Mouse (Mus musculus) testis, postnatal 10 days (tissue): ENCODE measurements around the gene 1700012B09Rik.
A peak's percentile ranks its signal among the peaks of the same experiment; 100 is the strongest.

Experiments
- DNase-seq: peaks from one replicate; pipeline ENCODE4 v3.0.0; 2021; ENCODE audit warnings: low spot score

1700012B09Rik gene

GRCm38 (mm10) chr9:14770803-14771471 is at the start of gene 1700012B09Rik:
1700012B09Rik (minus strand) TSS chr9:14771030.
- no peak for DNase-seq

DNA sequence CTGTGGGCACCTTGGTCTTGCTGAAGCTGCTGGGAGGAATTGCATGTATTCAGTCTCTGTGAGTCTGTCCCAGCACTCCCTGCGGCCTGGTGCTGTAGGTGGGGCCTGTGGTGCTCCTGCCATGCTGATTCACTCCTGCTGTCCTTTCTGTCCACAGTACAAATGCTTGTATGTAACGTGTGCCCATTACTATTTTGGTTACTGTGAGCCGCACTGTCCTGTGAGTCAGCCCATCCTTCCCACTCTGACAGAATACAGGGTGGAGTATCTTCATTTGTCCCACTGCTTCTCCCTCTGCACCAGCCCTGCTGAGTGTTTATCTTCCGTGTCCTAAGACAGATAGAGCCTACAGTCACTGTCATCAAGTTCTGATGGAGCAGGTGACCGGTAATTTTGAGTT is 39.3 kb upstream of the 1700012B09Rik start:
- DNase-seq, result no peak

DNA sequence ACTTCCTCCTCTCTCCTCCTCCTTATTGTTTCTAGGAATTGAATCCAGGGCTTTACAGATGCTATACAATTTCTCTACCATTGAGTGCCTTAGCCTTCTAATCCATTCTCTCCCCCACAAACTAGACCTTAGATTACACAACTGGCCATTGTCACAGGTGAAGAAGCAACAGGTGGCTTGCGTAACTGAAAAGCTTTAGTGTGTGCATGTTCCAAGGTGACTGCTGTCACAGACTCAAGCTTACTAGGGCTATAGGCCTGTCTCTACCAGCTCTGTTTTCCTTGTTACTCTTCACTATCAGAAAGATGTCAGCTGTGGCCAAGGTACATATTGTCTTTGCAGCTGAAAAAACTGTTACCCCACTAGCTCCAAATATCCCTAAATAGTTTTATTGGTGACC is 36.0 kb upstream of the 1700012B09Rik start:
- DNase-seq, result no peak

GRCm38 (mm10) chr9:14805714-14806113 is 34.9 kb upstream of the 1700012B09Rik start:
- no peak for DNase-seq

- DNase-seq, result no peak
These were observed 16.5 kb upstream of the 1700012B09Rik start for GRCm38 (mm10) chr9:14787356-14787755.

DNA sequence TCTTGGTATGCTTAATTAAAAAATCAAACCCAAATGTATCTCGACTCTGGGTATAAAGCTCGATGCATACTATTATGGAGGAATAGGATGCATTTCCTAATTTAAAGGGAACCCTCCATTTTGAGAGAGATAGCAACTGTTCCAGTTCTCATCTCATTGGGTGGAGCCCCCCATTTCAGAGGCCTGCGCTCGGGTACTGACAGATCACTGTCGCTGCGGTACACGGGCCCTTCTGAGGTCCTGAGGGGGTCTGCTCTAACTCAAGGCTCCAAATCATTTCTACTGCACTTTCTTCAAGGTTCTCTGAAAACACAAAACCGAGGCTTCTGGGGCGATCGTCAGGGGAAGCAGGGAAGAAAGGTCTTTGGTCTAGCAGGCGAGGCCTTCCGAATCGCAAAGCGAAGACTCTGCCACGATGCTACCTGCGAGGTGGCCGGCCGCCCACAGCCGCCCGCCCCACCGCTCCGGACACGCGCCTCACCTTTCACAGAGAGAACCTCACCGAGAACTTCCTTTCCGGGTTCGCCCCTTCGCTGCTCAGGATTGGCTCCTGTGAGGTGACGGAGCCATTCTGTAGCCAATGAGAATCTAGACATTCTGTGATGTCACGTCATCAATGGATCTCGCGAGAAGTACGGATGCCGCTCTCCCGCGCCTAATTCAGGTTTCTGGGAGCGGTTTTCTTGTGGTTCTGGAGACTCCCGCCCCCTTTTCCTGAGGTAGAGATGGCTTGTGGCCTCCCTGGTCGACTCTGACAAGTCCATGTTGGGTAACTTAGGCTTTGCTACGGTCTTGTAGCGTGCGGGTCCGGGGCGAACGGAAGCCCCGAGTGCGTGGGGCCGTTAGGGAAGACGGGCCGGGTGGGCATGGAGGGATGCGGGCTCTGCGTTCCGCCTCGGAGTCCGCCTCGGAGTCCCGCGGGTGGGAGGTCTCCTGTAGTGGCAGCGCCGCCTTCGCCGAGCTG is 13.5 kb upstream of the 1700012B09Rik start, which contains the start of the genes Mre11a and Ankrd49:
TSS of gene Mre11a (plus strand) at position 616 of the 964 bp plus-strand sequence.
TSS of gene Ankrd49 (minus strand) at position 818 of the 964 bp plus-strand sequence.
- DNase-seq, result peak; percentile 89

DNA sequence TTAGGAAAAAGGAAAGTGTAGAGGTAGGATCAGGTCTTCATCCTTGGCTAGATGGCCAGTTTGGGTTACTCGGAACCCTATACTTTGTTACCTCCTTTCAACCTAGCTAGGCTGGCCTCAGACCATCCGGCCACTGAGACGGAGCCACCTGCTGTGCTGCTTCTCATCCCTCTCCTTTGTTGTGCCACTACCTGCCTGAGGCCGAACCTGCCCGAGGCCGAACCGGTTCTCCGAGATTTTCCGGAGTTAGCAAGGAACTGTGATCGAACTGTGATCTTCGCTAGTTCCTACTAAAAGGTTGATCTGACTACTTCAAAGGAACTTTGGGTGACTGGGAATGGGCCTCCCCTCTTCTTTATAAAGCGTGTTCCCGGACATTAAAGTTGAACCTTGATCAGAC is 7.5 kb upstream of the 1700012B09Rik start:
- no peak for DNase-seq

GRCm38 (mm10) chr9:14773813-14774212 is 3.0 kb upstream of the 1700012B09Rik start:
- DNase-seq, result no peak

- DNase-seq, result no peak
These were observed 1.2 kb upstream of the 1700012B09Rik start for GRCm38 (mm10) chr9:14772074-14772473.

DNA sequence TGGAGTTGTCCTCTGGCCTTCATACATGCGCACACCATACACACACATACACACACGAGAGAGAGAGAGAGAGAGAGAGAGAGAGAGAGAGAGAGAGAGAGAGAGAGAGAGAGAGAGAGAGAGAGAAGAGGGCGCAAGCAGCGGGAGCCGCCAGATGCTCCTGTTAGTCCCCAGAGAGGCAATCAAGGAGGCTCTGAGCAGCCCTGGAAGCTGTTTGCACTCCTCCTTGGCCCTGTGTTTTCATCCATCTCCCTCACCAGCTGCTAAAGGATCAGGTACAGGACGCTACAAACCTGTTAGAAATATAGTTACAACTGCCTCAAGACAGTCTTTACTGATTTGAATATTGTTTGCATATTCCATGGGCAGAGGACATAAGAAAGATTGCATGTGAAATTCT is 1.0 kb downstream of the 1700012B09Rik start:
- DNase-seq, result no peak

GRCm38 (mm10) chr9:14764765-14765164 is 6.1 kb downstream of the 1700012B09Rik start:
- peak; percentile 69 for DNase-seq

DNA sequence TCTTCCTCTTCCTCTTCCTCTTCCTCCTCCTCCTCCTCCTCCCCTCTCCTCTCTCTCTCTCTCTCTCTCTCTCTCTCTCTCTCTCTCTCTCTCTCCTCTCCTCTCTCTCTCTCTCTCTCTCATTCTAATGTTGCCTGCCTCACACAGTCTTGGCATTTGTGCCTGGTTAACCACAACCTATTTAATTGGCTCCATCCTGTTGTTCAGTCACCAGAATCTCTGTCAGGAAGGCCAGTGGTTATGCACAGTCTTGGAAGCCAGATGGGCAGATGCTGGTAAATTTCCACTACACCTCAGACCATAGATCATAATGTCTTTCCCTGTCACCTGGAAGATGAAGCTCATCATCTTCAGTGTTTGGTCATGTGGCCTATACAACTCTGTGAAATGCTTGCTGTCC is 11.6 kb downstream of the 1700012B09Rik start:
- DNase-seq, result no peak

GRCm38 (mm10) chr9:14758590-14758989 is 12.2 kb downstream of the 1700012B09Rik start:
- no peak for DNase-seq

DNA sequence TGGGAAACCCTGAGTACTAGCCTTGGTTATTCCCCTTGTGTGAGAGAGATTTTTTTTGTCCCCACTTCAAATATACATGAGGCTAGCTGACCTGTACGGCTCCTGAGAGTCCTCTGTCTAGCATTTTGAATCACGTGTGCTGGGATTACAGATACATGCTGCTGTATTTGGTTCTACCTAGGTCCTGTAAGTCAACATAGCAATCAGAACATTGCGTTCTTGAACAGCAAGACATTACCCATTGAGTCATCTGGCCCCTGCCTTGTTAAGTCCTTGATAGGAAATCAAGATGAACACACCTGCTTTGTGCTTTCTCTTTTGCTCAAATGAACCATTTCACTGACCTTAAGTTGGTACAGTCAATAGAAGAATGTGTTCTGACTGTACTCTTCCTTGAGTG is 16.4 kb downstream of the 1700012B09Rik start:
- DNase-seq, result no peak

- DNase-seq, result no peak
These were observed 16.9 kb downstream of the 1700012B09Rik start for GRCm38 (mm10) chr9:14753947-14754346.

GRCm38 (mm10) chr9:14752001-14752522 is 18.8 kb downstream of the 1700012B09Rik start, which contains the start of gene Fut4:
Fut4 (minus strand) TSS chr9:14752393.
- DNase-seq, result peak; percentile 67

- peak; percentile 56 for DNase-seq
These were observed 19.3 kb downstream of the 1700012B09Rik start for GRCm38 (mm10) chr9:14751503-14752000.

- no peak for DNase-seq
These were observed 19.8 kb downstream of the 1700012B09Rik start for GRCm38 (mm10) chr9:14750901-14751502.

DNA sequence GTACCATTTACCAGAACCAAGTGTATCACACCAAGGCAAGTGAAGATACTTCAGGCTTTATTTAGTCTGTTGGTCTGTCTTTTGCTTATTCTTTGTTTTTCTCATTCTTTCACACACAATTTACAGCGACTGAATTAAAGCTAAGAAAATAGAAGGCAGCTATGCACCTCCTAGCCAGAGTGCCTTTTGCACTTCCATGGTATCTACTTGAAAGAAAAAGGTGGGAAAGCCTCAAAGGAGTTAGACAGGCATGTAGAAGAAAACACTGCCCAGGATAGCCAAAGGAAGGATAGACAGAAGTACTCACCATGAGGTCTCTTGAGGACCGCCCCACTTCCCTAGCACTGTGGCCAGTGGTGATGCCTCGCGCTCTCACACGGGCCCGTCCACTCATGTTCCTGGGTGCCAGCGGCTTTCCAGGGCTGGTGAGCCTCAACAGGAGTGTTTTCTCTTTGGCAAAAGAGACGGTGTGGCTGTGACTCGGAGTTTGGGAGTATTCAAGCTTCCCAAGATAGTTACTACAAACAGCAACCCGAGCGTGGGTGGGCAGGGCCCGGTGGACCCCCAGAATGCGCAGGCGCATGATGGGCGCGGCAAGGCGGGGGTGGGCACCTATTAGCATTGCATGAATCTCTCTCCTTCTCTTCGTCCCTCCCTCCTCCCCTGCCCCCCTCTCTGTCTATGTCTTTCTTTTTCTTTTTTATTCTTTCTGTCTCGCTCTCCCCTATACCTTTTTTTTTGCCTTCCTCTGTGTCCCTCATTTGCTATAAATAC is 30.5 kb downstream of the 1700012B09Rik start, which contains the start of gene Piwil4:
TSS of gene Piwil4 (minus strand) at position 583 of the 774 bp plus-strand sequence.
- DNase-seq, result no peak

DNA sequence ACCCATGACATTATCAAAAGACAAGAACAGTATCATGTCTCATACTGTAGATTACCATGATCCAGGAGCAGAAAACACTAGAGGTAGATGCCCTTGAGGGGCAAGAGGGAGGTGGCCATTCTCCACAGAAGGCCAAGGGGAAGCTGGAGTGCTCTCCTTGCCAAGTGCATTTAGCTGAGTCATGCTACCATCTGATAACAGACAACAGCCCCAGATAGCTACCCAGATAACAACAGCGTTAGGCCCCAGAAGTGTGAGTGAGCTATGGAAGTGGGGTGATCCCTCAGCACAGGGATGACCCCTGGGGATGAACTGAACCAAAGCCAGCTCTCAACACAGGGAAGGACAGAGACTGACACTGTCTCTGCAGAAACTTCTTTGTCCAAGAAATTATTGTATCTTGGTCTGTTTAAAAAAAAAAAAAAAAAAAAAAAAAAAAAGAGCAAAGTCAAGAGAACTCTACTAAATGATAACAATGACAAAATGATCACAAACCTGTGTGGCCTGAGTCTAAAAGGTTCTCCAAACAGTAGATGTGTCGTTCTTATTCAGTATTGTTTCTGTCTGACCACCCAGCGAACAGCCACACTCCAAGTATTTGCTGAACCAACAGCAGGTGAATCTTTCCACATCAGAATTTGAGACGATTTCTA is 31.2 kb downstream of the 1700012B09Rik start:
- no peak for DNase-seq
